Mouse (Mus musculus) bone marrow, adult 2 months (tissue): ENCODE measurements around the gene Napsa.

Experiments used
- CTCF ChIP-seq: fragments of 200-500 bp; IDR thresholded peaks from 2 replicates; pipeline ENCODE4 v1.5.1; 2011; ENCODE audit warnings: low read length, control low read depth; ENCODE audit not compliant: control insufficient read depth, insufficient read depth
- POLR2A ChIP-seq: fragments of 200-500 bp; IDR thresholded peaks from 2 replicates; pipeline ENCODE4 v1.6.1; 2011; ENCODE audit warnings: low read depth, mild to moderate bottlenecking, control low read depth, low read length, borderline replicate concordance; ENCODE audit not compliant: control insufficient read depth

DNA sequence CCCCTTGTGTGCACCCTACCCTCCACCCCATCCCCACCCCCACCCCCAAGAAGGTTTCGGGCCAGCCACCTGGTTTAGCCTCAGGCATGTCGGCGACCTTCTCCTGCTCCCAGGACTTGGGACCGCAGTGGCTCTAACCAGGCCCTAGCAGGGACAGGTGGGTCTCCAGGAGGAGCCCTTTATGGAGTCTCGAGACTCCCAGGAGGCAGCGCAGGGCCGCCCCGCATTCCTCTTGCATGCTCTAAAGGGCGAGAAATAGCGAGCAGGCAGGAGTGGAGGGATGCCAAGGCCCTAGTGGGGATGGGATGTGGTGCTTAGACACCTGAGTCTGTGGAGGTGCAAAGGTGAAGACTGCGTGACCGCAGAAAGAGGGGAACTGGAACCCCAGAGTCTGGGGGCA, 47.7 kb upstream of the Napsa start, which contains the start of gene Mybpc2:
- TF ChIP-seq CTCF, result no peak
- TF ChIP-seq POLR2A, result no peak
